Mouse (Mus musculus) stomach, postnatal 0 days (tissue): Measurements from ENCODE around the gene Gm17374.

Source experiments
- CTCF ChIP-seq: IDR thresholded peaks from 2 replicates; pipeline ENCODE4 v1.5.1; 2016; ENCODE audit warnings: antibody characterized with exemption, low read depth, mild to moderate bottlenecking, moderate library complexity
- EP300 ChIP-seq: optimal IDR thresholded peaks from 2 replicates; pipeline ENCODE3; 2016; ENCODE audit warnings: antibody characterized with exemption

DNA sequence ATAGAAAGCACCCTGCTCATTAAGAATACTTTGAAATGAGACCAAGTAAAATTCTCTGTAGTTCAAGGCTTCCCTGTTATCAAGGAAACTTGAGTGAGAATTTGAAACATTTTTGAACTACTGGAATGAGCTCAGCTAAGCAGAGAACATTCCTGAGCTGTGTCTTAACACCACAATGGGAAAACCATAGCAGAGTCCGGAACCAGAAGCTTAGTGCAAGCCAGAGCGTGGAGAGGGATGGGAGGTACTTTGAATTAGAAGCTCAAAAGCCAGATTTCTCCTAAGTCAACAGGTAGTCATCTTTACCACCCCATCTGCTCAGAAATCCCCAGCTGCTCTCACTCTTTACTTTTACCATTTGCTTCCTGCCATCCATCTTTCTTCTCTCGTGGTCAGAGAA, 46.9 kb upstream of the Gm17374 start:
- no peak for TF ChIP-seq CTCF
- no peak for TF ChIP-seq EP300
